Mouse (Mus musculus) hindbrain, embryonic 16.5 days (tissue): ENCODE data around the gene Recql5. TPM values are rescaled to one million over a fixed set of nuclear protein-coding genes. Genes with fewer than 3 reads are reported as not detected.

ENCODE experiments used
- ATAC-seq: fragments of 200-750 bp; cut with Nextera tagmentation; 2 replicates; pipeline ENCODE4 v1.8.0; 2017; ENCODE audit warnings: moderate TSS enrichment, moderate library complexity
- H3K27ac ChIP-seq: fragments of 300-500 bp; sonication (generic); 2 replicates; pipeline ENCODE4 v1.5.1; 2014; ENCODE audit warnings: low read depth, mild to moderate bottlenecking, control low read depth, low read length, moderate library complexity
- H3K27me3 ChIP-seq: fragments of 300-500 bp; sonication (generic); replicated peaks from 2 replicates; pipeline ENCODE4 v1.6.1; 2014; ENCODE audit warnings: low read length; ENCODE audit not compliant: control insufficient read depth, insufficient read depth
- H3K36me3 ChIP-seq: fragments of 300-500 bp; sonication (generic); 2 replicates; pipeline ENCODE4 v1.6.1; 2014; ENCODE audit warnings: mild to moderate bottlenecking, low read length, moderate library complexity, mixed read lengths; ENCODE audit not compliant: control insufficient read depth, insufficient read depth
- H3K4me1 ChIP-seq: fragments of 300-500 bp; sonication (generic); 2 replicates; pipeline ENCODE4 v1.6.1; 2014; ENCODE audit warnings: low read depth, low read length; ENCODE audit not compliant: control insufficient read depth, insufficient read depth
- H3K4me2 ChIP-seq: fragments of 300-500 bp; sonication (generic); 2 replicates; pipeline ENCODE4 v1.6.1; 2014; ENCODE audit warnings: mild to moderate bottlenecking, low read length, control low read depth, moderate library complexity
- H3K4me3 ChIP-seq: fragments of 300-500 bp; sonication (generic); 2 replicates; pipeline ENCODE4 v1.5.1; 2014; ENCODE audit warnings: mild to moderate bottlenecking, low read length, control low read depth, moderate library complexity
- H3K9ac ChIP-seq: fragments of 300-500 bp; sonication (generic); 2 replicates; pipeline ENCODE4 v1.6.1; 2014; ENCODE audit warnings: low read depth, mild to moderate bottlenecking, control low read depth, low read length, moderate library complexity
- H3K9me3 ChIP-seq: fragments of 300-500 bp; sonication (generic); 2 replicates; pipeline ENCODE4 v1.6.1; 2014; ENCODE audit warnings: mild to moderate bottlenecking, low read length, moderate library complexity; ENCODE audit not compliant: control insufficient read depth
- WGBS: fragments of 180-500 bp; shearing (Covaris S2); extraction: QIAGEN DNeasy Blood & Tissue Kit; methylation state at CpG from one replicate; pipeline ENCODE4 v1.1.7; 2014; 5-methylcytosine and 5-hydroxymethylcytosine counted together
- polyA plus RNA-seq: library from polyadenylated mRNA; unstranded; fragments of >200 nt; fragmentation: Nextera tagmentation; extraction: Ambion mirVana; gene quantifications from 2 replicates; pipeline ENCODE4 v1.2.1, GENCODE M21; 2015

Gene Recql5
- polyA plus RNA-seq, 1 experiment from 2014 or later = 21.3 TPM

DNA sequence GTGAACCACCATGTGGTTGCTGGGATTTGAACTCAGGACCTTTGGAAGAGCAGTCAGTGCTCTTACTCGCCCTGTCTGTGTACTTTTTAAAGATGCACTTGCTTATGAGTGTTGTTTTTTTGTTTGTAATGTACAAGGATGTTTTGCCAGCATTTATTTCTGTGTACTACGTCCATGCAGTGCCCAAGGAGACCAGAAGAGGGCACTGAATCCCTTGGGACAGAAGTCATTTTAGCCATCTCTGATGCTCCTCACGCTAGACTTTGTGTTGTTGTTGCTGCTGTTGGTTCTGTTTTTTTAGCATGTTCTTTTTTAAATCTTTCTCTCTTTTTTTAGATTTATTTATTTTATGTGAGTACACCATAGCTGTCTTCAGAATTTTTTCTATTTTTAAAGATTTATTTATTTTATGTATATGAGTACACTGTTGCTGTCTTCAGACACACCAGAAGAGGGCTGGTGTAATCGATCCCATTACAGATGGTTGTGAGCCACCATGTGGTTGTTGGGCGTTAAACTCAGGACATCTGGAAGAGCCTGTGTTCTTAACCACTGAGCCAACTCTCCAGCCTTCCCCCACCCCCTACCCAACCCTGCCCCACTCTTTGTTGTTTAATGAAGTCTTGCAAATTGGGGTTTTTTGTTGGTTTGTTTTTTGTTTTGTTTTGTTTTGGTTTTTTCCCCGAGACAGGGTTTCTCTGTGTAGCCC lies 13.0 kb downstream of the Recql5 start:
- Histone ChIP-seq H3K27me3 (no peaks in the 10 kb centered on the region), H3K9ac (no peak overlapping the region), H3K4me1 (no peaks in the 10 kb centered on the region), H3K27ac (no peak overlapping the region), H3K4me2 (no peak overlapping the region), H3K36me3 (peaks cover 5% of the 10 kb centered on the region; the same call in 1 of the 2 replicates), H3K4me3 (no peak overlapping the region), H3K9me3 (no peaks in the 10 kb centered on the region)
- no peak for ATAC-seq
- WGBS = 42% methylated on average over 6 of the region's 6 CpGs

DNA sequence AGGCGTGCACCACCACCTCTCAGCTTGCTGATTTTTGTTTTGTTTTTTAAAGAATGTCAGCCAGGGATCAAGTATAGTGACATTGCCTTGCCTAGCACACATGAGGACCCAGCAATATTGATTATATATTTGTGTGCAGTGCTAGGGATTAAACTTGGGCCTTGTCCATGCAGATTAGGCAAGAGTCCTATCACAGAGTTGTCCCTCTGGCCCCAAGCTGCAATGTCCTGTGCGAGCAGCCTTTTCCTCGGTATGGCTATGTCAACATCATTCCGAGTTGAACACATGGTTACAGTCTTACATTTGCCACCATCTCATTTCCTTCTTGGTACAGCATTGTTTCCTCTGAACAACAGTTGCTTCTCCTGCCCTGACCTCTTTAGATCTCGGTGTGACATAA lies 14.2 kb downstream of the Recql5 start:
- 94% methylated on average over 5 of the region's 5 CpGs for WGBS

DNA sequence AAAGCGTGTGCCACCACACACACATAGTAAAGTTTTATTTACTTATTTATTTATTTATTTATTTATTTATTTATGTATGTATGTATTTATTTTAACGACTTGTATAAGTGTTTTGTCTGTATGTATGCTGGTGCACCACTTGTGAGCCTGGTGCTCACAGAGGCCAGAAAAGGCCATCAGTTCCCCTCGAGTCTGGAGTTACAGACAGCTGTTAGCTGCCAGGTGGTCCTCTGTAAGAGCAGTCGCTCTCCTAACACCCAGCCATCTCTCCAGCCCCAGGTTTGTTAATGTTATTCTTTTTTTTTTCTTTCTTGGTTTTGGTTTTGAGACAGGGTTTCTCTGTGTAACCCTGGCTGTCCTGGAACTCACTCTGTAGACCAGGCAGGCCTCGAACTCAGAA lies 14.6 kb downstream of the Recql5 start:
- H3K27me3 ChIP-seq = no peaks in the 10 kb centered on the region
- H3K4me3 ChIP-seq = no peak overlapping the region
- 0 out of 2 replicates have a peak, but pooled peaks cover 3% of the 10 kb centered on the region for H3K36me3 ChIP-seq
- H3K9ac ChIP-seq = no peak overlapping the region
- whole genome bisulfite sequencing = 92% methylated on average over 5 of the region's 5 CpGs
- H3K27ac ChIP-seq = no peak overlapping the region
- H3K9me3 ChIP-seq = no peaks in the 10 kb centered on the region
- no peak overlapping the region for H3K4me2 ChIP-seq
- H3K4me1 ChIP-seq = no peaks in the 10 kb centered on the region
- no peak for ATAC-seq

More for the DNA sequence above, 14.2 kb downstream of the Recql5 start:
- no peak overlapping the region for H3K27ac ChIP-seq
- H3K27me3 ChIP-seq = no peaks in the 10 kb centered on the region
- no peak overlapping the region for H3K4me3 ChIP-seq
- ATAC-seq = no peak
- no peak overlapping the region for H3K4me2 ChIP-seq
- H3K36me3 ChIP-seq = 0 out of 2 replicates have a peak, but pooled peaks cover 3% of the 10 kb centered on the region
- no peaks in the 10 kb centered on the region for H3K4me1 ChIP-seq
- no peak overlapping the region for H3K9ac ChIP-seq
- no peaks in the 10 kb centered on the region for H3K9me3 ChIP-seq

DNA sequence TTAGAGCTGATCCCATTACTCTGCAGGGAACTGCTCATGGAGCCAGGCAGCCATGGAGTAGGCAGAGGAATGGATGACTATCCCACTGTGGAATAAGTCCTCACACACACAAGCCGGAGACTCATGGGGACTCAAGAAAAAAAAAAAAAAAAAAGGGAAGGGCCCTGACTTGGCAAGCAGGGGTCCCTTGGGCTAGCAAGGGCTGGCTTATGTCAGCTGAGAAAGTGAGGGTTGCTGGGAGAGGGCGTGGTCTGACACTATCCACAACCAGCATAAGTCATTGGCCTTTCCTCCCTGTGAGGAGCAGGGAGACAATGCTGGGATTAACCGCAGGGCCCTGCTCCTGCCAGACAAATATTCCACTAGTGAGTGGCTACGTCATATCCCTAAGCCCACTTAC lies 16.7 kb downstream of the Recql5 start:
- H3K9me3 ChIP-seq = no peaks in the 10 kb centered on the region
- whole genome bisulfite sequencing = 91% methylated on average over 4 of the region's 4 CpGs

DNA sequence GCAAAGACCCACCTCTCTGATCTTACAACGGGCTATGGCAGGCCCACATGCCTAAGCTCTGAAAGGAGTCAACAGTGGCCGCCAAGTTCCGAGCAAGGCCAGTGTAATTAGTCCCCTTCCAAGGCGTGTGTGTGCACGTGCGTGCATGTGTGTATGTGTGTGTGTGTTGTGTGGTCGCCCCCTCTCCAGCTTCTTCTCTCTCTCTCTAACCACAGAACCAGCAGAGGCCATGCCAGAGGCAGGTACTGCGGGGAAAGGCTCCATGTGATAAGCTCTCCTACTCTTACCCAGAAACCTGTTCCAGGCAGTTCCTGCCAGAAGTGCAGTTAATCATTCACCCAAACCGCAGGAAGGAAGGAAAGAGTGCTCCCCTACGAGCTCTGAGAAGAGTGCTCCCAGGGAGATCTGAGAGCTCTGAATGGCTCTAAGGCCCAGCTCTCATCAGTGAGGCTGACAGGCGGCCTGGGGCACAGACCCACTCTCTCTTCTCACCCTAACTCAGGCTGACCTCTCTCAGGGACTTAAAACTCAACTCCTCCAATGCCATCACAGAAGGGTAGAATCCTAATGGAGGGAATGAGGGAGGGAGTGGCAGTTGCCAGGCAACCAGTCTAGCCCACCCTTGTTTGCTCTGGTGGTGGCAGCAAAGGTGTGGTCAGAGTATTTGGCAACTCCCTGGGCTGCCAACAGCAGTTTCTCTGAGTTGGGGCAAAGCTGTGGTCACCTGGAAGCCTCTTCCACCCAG lies 21.5 kb downstream of the Recql5 start, which contains the start of gene Smim6:
Gene Smim6 (plus strand): TSS at position 386 of the 745 bp plus-strand sequence.
- WGBS = 80% methylated on average over 11 of the region's 11 CpGs
- H3K4me3 ChIP-seq = no peak within 1 kb of the TSS
- H3K27ac ChIP-seq = no peak within 1 kb of the TSS
- no peak within 1 kb of the TSS for H3K4me2 ChIP-seq
- no peak for ATAC-seq
- no peaks in the 10 kb centered on the region for H3K4me1 ChIP-seq
- no peaks in the 10 kb centered on the region for H3K27me3 ChIP-seq
- no peak within 1 kb of the TSS for H3K9ac ChIP-seq
- H3K36me3 ChIP-seq = peaks cover 4% of the 10 kb centered on the region
- H3K9me3 ChIP-seq = no peaks in the 10 kb centered on the region

More for the DNA sequence above, 16.7 kb downstream of the Recql5 start:
- no peak overlapping the region for H3K4me2 ChIP-seq
- no peak for ATAC-seq
- H3K4me1 ChIP-seq = no peaks in the 10 kb centered on the region
- H3K4me3 ChIP-seq = no peak overlapping the region
- peaks cover 5% of the 10 kb centered on the region for H3K36me3 ChIP-seq
- no peak overlapping the region for H3K9ac ChIP-seq
- H3K27ac ChIP-seq = no peak overlapping the region
- H3K27me3 ChIP-seq = no peaks in the 10 kb centered on the region

DNA sequence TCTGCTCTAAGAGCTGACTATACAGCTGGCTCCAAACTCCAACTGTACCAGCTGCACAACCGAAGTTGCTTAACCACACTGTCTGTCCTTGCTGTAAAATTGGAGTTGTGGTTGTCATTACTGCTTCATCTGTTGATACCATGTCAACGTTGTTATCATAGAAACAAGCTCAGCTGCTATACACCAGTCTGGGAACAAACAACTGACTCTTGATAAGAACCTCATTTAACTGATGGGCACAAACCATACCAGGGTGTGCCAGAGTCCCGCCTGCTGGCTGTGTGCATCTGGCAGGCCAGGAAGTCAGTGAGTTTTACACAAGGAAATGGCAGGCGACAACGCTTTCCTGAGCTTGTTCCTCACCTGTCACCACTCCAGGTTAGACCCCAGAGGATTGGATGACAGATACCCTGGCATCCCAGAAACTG lies 22.1 kb downstream of the Recql5 start:
- 97% methylated on average over 5 of the region's 5 CpGs for WGBS
- no peak overlapping the region for H3K4me3 ChIP-seq
- no peak overlapping the region for H3K4me2 ChIP-seq
- no peak for ATAC-seq
- peaks cover 3% of the 10 kb centered on the region for H3K36me3 ChIP-seq
- no peaks in the 10 kb centered on the region for H3K4me1 ChIP-seq
- no peak overlapping the region for H3K9ac ChIP-seq
- no peaks in the 10 kb centered on the region for H3K27me3 ChIP-seq
- no peak overlapping the region for H3K27ac ChIP-seq
- H3K9me3 ChIP-seq = no peaks in the 10 kb centered on the region

DNA sequence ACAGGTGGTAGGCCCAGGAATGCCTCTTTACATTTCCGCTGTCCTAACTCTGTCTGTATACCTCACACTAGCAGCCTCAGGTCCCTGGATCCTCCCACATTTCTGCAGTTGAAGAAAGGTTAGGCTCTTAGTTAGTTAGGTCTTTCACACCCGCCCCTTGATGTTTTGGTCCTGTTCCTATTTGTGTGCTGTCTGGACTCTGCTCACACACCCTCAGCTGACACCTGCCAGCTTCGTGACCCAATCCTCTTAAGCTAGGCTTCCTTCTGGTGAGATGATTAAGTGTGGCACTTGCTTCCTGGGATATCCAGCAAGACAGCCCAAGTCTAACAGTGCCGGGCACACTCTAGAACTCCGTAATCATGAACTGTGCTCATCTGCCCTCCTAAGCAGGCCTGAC lies 26.8 kb downstream of the Recql5 start:
- Histone ChIP-seq H3K27ac (no peak overlapping the region), H3K4me3 (no peak overlapping the region), H3K9ac (no peak overlapping the region), H3K36me3 (no peaks in the 10 kb centered on the region), H3K4me1 (no peaks in the 10 kb centered on the region), H3K4me2 (no peak overlapping the region), H3K27me3 (no peaks in the 10 kb centered on the region), H3K9me3 (no peaks in the 10 kb centered on the region)
- WGBS = 95% methylated on average over 5 of the region's 5 CpGs
- no peak for ATAC-seq

DNA sequence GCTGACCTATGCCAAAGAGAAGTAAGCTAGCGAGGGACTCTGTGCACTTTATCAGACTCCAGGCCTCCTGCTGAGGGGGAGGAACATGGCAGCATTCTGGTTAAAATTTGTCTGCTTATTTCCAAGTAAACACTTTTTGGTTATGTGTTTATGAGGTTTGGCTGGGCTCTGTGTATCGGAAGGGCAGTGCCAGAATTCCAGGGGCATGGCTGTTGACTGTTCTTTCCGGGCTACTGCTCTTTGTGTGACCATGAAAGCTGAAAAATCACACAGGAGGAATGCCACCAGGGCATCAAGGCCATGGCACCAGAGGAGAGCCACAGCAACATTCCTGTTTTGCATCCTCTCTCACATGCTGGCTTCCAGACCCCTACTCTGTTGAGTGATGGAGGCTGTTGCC lies 27.2 kb downstream of the Recql5 start:
- H3K4me1 ChIP-seq = no peaks in the 10 kb centered on the region
- WGBS = 69% methylated on average over 3 of the region's 3 CpGs
- H3K4me2 ChIP-seq = no peak overlapping the region
- ATAC-seq = no peak
- no peaks in the 10 kb centered on the region for H3K36me3 ChIP-seq
- no peaks in the 10 kb centered on the region for H3K27me3 ChIP-seq
- no peak overlapping the region for H3K9ac ChIP-seq
- no peak overlapping the region for H3K27ac ChIP-seq
- no peak overlapping the region for H3K4me3 ChIP-seq
- H3K9me3 ChIP-seq = no peaks in the 10 kb centered on the region

DNA sequence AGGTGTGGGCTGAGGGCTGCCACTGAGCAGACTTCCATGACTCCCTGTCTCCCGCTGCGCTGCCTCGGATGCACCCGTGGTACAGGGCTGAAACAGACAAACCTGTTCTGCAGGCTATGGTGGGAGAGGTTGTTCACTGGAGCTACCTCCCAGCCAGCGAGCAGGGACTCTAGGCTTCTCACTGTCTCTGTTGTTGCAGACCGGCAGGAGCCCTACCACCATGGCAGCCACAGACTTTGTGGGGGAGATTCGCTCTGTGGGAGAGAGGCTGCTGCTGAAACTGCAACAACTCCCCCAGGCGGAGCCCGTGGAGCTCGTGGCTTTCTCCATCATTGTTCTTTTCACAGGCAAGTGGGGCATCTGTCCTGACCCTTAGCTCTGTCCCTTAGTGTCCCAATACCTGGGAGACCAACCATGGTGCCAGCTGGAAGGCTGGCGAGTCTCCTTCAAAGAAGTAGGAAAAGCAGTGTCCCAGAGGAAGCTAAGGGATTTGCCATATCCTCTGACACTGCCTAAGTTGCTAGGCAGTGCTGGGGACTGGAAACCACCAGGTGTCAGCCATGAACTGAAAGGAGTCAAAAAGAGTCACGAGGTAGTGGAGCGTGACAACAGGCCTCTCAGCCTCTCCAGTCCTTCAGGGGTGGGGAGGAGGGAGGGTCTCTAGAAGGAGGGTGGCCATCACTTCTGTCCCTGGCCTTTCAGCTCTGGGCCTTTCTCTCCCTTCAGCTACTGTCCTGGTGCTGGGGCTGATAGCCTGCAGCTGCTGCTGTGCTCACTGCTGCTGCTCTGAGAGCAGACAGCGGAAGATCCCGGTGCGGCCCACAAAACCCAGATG lies 28.1 kb downstream of the Recql5 start:
- H3K4me3 ChIP-seq = no peak overlapping the region
- H3K4me2 ChIP-seq = no peak overlapping the region
- peaks cover under 1% of the 10 kb centered on the region; the same call in 1 of the 2 replicates for H3K4me1 ChIP-seq
- no peaks in the 10 kb centered on the region for H3K27me3 ChIP-seq
- H3K9me3 ChIP-seq = no peaks in the 10 kb centered on the region
- WGBS = 47% methylated on average over 16 of the region's 16 CpGs
- no peak for ATAC-seq
- no peak overlapping the region for H3K9ac ChIP-seq
- no peaks in the 10 kb centered on the region for H3K36me3 ChIP-seq
- H3K27ac ChIP-seq = no peak overlapping the region
